Mouse (Mus musculus) gastrocnemius, postnatal 10 days (tissue): Measurements from ENCODE around the gene Scgb1c1. TPM values are rescaled to one million over a fixed set of nuclear protein-coding genes. Genes with fewer than 3 reads are reported as not detected.

Source experiments
- DNase-seq: peaks from one replicate; pipeline ENCODE4 v3.0.0; 2021; ENCODE audit warnings: mixed read lengths
- total RNA-seq, 2 experiments: library from RNA; stranded (reverse); gene quantifications; 2 replicates each; pipeline ENCODE4 v1.2.3; 2021

The Scgb1c1 gene
- total RNA-seq, 2 experiments from 2014 or later, result not detected

GRCm38 (mm10) chr7:140843806-140844205 is 1.5 kb upstream of the Scgb1c1 start:
- no peak for DNase-seq

- DNase-seq, result no peak
Observed at GRCm38 (mm10) chr7:140845683-140846082, 336 bp downstream of the Scgb1c1 start.

- DNase-seq, result no peak
Observed at GRCm38 (mm10) chr7:140846676-140847075, 1.3 kb downstream of the Scgb1c1 start.

- no peak for DNase-seq
Observed at GRCm38 (mm10) chr7:140847755-140848580, 2.6 kb downstream of the Scgb1c1 start, which contains the start of gene Odf3. Gene Odf3, plus strand, starts transcription at chr7:140847805.

- DNase-seq, result no peak
Observed at GRCm38 (mm10) chr7:140848591-140848990, 3.2 kb downstream of the Scgb1c1 start.

- no peak for DNase-seq
Observed at GRCm38 (mm10) chr7:140851916-140852315, 6.6 kb downstream of the Scgb1c1 start.

GRCm38 (mm10) chr7:140853386-140853785 is 8.0 kb downstream of the Scgb1c1 start:
- no peak for DNase-seq

- DNase-seq, result no peak
Observed at GRCm38 (mm10) chr7:140854483-140854882, 9.1 kb downstream of the Scgb1c1 start.

GRCm38 (mm10) chr7:140855181-140855580 is 9.8 kb downstream of the Scgb1c1 start:
- DNase-seq, result no peak

GRCm38 (mm10) chr7:140855860-140856784 is 10.8 kb downstream of the Scgb1c1 start, which contains the start of gene Gm45785:
Gene Gm45785, minus strand, starts transcription at chr7:140856331.
- peak; percentile 71 for DNase-seq

- peak; percentile 88 for DNase-seq
Observed at GRCm38 (mm10) chr7:140856785-140857549, 11.6 kb downstream of the Scgb1c1 start, which contains the start of gene Ric8a. Gene Ric8a, plus strand, starts transcription at chr7:140856957.

- no peak for DNase-seq
Observed at GRCm38 (mm10) chr7:140857550-140858505, 12.5 kb downstream of the Scgb1c1 start, which contains the start of gene Bet1l. Gene Bet1l, minus strand, starts transcription at chr7:140857577.

GRCm38 (mm10) chr7:140858746-140859145 is 13.4 kb downstream of the Scgb1c1 start:
- DNase-seq, result no peak

GRCm38 (mm10) chr7:140859997-140860396 is 14.7 kb downstream of the Scgb1c1 start:
- DNase-seq, result no peak

- no peak for DNase-seq
Observed at GRCm38 (mm10) chr7:140860728-140861127, 15.4 kb downstream of the Scgb1c1 start.

- DNase-seq, result no peak
Observed at GRCm38 (mm10) chr7:140864761-140865160, 19.4 kb downstream of the Scgb1c1 start.

- DNase-seq, result no peak
Observed at GRCm38 (mm10) chr7:140874224-140874623, 28.9 kb downstream of the Scgb1c1 start.

- DNase-seq, result no peak
Observed at GRCm38 (mm10) chr7:140877364-140877763, 32.0 kb downstream of the Scgb1c1 start.

GRCm38 (mm10) chr7:140879355-140879754 is 34.0 kb downstream of the Scgb1c1 start:
- no peak for DNase-seq

- no peak for DNase-seq
Observed at GRCm38 (mm10) chr7:140880419-140880818, 35.1 kb downstream of the Scgb1c1 start.
